In genomic region chr11:29884355-29884754, GRCm38 (mm10) we compare ENCODE assay signal across 18 mouse cellular contexts. TPM values are rescaled to one million over a fixed set of nuclear protein-coding genes. Genes with fewer than 3 reads are reported as not detected.
DNase-seq lines count a peak whose midpoint lies in the region.
"Had no signal": no experiment of that assay in that cellular context is flagged by ENCODE, and none has a peak within 500 bp of the region (broad histone marks: within the 10 kb centered on the region; RNA-seq: fewer than 3 reads in every experiment).

No protein-coding gene starts in this region.

- DNase-seq in 3T3-L1 (ENCODE audit: low read depth, low spot score) (peak; percentile 62), adipocyte (ENCODE audit: low spot score) (peak; percentile 12)
- peak; percentile 76 for DNase-seq in fibroblast of lung, adult 2 months (ENCODE audit: low read depth)
- peak; percentile 7 for DNase-seq in skeletal muscle tissue, adult 2 months (ENCODE audit: low read depth, low spot score)
- DNase-seq in layer of hippocampus, adult 8-10 months (ENCODE audit: low spot score in 2 of 2): no peak
- no peak for DNase-seq in urinary bladder, postnatal 36 days (ENCODE audit: low spot score in 2 of 2)
- DNase-seq in layer of hippocampus, postnatal 14 days (ENCODE audit: low spot score in 2 of 2): no peak
- DNase-seq: adrenal gland, adult 8-10 months; adrenal gland, postnatal 25 days; cerebellum, adult 18-20 months; cerebellum, adult 9-10 months; cerebellum, postnatal 14 days; gastrocnemius, postnatal 10 days; gastrocnemius, postnatal 36 days; heart, adult 2 months; heart, postnatal 14 days; heart, postnatal 4 days had no signal

RNA-seq across cellular contexts. Expression of gene 4931440F15Rik, which starts 58.9 kb away (rescaled TPM):
- 1 to 10 TPM; 2.5 to 3.2 (median 2.7) TPM for total RNA-seq in layer of hippocampus, adult 8-10 months (2022)
- 1 to 10 TPM; 2.3 to 3.1 TPM for total RNA-seq in layer of hippocampus, postnatal 14 days (2021)
- total RNA-seq: CH12.LX had no signal

Comparison
In these comparisons a context has a peak if more than half of its experiments do, and no peak if none do; other contexts are left out.
1. DNase-seq: peak in 3T3-L1 (single experiment), adipocyte (single experiment), fibroblast of lung, adult 2 months (single experiment) and skeletal muscle tissue, adult 2 months (single experiment); none in layer of hippocampus, adult 8-10 months (0 of 2), urinary bladder, postnatal 36 days (0 of 2) and layer of hippocampus, postnatal 14 days (0 of 2).